Mouse (Mus musculus) forebrain, embryonic 16.5 days (tissue): ENCODE measurements at regions not wholly inside any gene's neighbourhood (a gene's known extent, or its start where the extent isn't known, plus 50 kb on each side); places are given as distances from the start of the nearest gene placed in this dataset.

Experiments
- ATAC-seq: fragments of 200-750 bp; cut with Nextera tagmentation; 2 replicates; pipeline ENCODE4 v1.8.0; 2017; ENCODE audit warnings: mild to moderate bottlenecking, moderate library complexity
- H3K27ac ChIP-seq: fragments of 300-500 bp; sonication (generic); 2 replicates; pipeline ENCODE4 v1.5.1; 2014; ENCODE audit warnings: low read length, control low read depth
- H3K27me3 ChIP-seq: fragments of 300-500 bp; sonication (generic); replicated peaks from 2 replicates; pipeline ENCODE4 v1.6.1; 2014; ENCODE audit warnings: low read length; ENCODE audit not compliant: control insufficient read depth, insufficient read depth
- H3K36me3 ChIP-seq: fragments of 300-500 bp; sonication (generic); 2 replicates; pipeline ENCODE4 v1.6.1; 2014; ENCODE audit not compliant: control insufficient read depth, insufficient read depth
- H3K4me1 ChIP-seq: fragments of 300-500 bp; sonication (generic); replicated peaks from 2 replicates; pipeline ENCODE4 v1.6.1; 2014; ENCODE audit warnings: low read length; ENCODE audit not compliant: control insufficient read depth, insufficient read depth
- H3K4me2 ChIP-seq: fragments of 300-500 bp; sonication (generic); 2 replicates; pipeline ENCODE4 v1.6.1; 2014; ENCODE audit warnings: mild to moderate bottlenecking, low read length, control low read depth
- H3K4me3 ChIP-seq: fragments of 300-500 bp; sonication (generic); replicated peaks from 2 replicates; pipeline ENCODE4 v1.5.1; 2014; ENCODE audit warnings: mild to moderate bottlenecking, low read length, control low read depth
- H3K9ac ChIP-seq: fragments of 300-500 bp; sonication (generic); replicated peaks from 2 replicates; pipeline ENCODE4 v1.6.1; 2014; ENCODE audit warnings: low read depth, low read length, control low read depth
- H3K9me3 ChIP-seq: fragments of 300-500 bp; sonication (generic); 2 replicates; pipeline ENCODE4 v1.6.1; 2016; ENCODE audit warnings: low read length; ENCODE audit not compliant: control insufficient read depth
- WGBS: fragments of 180-500 bp; shearing (Covaris S2); extraction: QIAGEN DNeasy Blood & Tissue Kit; methylation state at CpG from one replicate; pipeline ENCODE4 v1.1.7; 2014; 5-methylcytosine and 5-hydroxymethylcytosine counted together

DNA sequence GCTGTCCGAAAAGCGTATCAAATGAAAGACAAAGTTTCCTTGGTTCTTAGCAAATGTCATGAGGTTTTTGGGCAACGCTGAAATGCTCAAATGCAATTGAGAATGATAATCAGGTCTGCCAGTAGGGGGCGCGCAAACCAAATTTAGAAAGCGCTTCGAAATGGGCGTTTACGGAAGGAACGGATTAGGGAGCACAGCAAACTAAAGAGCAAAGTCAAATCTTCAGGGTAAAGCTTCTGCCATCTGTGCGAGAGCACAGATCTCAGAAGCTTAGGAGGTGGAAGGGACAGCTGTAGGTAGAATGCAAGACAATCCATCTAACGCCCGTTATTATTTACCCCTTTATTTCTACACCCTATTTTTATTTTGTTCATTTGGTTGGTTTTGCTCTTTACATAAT, 242.7 kb upstream of the Jmjd1c start:
- H3K4me2 ChIP-seq, result peak overlapping the region; percentile 45
- no peaks in the 10 kb centered on the region for H3K4me1 ChIP-seq
- H3K9ac ChIP-seq, result 0 out of 2 replicates have a peak overlapping the region, but pooled peaks have one; percentile 25
- H3K27ac ChIP-seq, result no peak overlapping the region
- no peaks in the 10 kb centered on the region for H3K27me3 ChIP-seq
- ATAC-seq, result peak; percentile 63
- no peak overlapping the region for H3K4me3 ChIP-seq
- 10% methylated on average over 13 of the region's 13 CpGs for WGBS
- no peaks in the 10 kb centered on the region for H3K9me3 ChIP-seq
- H3K36me3 ChIP-seq, result no peaks in the 10 kb centered on the region

GRCm38 (mm10) chr10:66854895-66855294, 241.0 kb upstream of the Jmjd1c start:
- no peak overlapping the region for H3K4me2 ChIP-seq
- H3K9ac ChIP-seq, result no peak overlapping the region
- H3K4me3 ChIP-seq, result no peak overlapping the region
- ATAC-seq, result no peak
- H3K27ac ChIP-seq, result no peak overlapping the region
- 84% methylated on average over 9 of the region's 9 CpGs for WGBS
- no peaks in the 10 kb centered on the region for H3K27me3 ChIP-seq
- H3K4me1 ChIP-seq, result no peaks in the 10 kb centered on the region
- H3K9me3 ChIP-seq, result no peaks in the 10 kb centered on the region
- no peaks in the 10 kb centered on the region for H3K36me3 ChIP-seq

GRCm38 (mm10) chr10:66857330-66857729, 238.6 kb upstream of the Jmjd1c start:
- ATAC-seq, result no peak

GRCm38 (mm10) chr10:66861421-66861820, 234.5 kb upstream of the Jmjd1c start:
- no peak for ATAC-seq
- H3K27me3 ChIP-seq, result no peaks in the 10 kb centered on the region
- H3K4me3 ChIP-seq, result no peak overlapping the region

More at GRCm38 (mm10) chr10:66857330-66857729, 238.6 kb upstream of the Jmjd1c start:
- Histone ChIP-seq H3K36me3 (no peaks in the 10 kb centered on the region), H3K4me2 (no peak overlapping the region), H3K9me3 (no peaks in the 10 kb centered on the region), H3K27ac (no peak overlapping the region), H3K27me3 (no peaks in the 10 kb centered on the region), H3K4me3 (no peak overlapping the region), H3K4me1 (no peaks in the 10 kb centered on the region), H3K9ac (no peak overlapping the region)
- WGBS, result 89% methylated on average over 7 of the region's 7 CpGs

DNA sequence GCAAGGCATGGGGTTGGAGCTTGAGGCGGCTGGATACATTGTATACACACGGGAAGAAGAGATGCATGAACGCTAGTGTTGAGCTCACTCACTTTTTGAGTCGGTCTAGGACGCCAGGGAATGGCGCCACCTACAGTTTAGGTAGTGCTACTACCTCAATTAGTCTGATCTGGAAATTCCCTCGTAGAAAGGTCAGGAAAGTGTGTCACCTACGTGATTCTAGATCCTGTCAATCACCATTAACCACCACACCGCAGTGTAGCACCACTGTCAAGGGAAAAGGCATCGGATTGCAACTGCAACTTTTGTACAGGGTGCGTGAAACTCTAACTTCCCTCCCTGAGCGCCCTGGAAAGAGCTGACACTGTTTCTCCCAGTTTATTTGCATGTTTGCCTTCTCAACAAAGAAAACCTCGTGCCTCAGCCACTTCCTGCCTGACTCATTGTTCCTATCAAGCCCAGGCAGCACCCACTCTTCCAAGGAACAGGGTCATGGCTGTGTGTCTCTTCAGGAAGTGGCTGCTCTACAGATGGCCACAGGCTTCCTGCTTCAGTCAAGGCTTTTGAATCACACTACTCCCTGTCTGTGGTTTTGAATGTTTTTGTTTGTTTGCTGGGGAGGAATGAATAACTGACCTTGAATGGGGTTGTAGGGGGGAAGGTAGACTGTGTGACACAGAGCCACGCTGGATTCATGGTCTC, 231.6 kb upstream of the Jmjd1c start:
- Histone ChIP-seq H3K4me2 (no peak overlapping the region), H3K4me1 (no peaks in the 10 kb centered on the region), H3K27me3 (no peaks in the 10 kb centered on the region), H3K27ac (no peak overlapping the region), H3K9me3 (no peaks in the 10 kb centered on the region), H3K4me3 (no peak overlapping the region), H3K36me3 (no peaks in the 10 kb centered on the region), H3K9ac (no peak overlapping the region)
- ATAC-seq, result no peak
- 66% methylated on average over 14 of the region's 14 CpGs for WGBS

More at GRCm38 (mm10) chr10:66861421-66861820, 234.5 kb upstream of the Jmjd1c start:
- Histone ChIP-seq H3K27ac (no peak overlapping the region), H3K36me3 (no peaks in the 10 kb centered on the region), H3K4me1 (no peaks in the 10 kb centered on the region), H3K9me3 (no peaks in the 10 kb centered on the region), H3K4me2 (no peak overlapping the region), H3K9ac (no peak overlapping the region)
- WGBS, result 41% methylated on average over 1 of the region's 1 CpGs

DNA sequence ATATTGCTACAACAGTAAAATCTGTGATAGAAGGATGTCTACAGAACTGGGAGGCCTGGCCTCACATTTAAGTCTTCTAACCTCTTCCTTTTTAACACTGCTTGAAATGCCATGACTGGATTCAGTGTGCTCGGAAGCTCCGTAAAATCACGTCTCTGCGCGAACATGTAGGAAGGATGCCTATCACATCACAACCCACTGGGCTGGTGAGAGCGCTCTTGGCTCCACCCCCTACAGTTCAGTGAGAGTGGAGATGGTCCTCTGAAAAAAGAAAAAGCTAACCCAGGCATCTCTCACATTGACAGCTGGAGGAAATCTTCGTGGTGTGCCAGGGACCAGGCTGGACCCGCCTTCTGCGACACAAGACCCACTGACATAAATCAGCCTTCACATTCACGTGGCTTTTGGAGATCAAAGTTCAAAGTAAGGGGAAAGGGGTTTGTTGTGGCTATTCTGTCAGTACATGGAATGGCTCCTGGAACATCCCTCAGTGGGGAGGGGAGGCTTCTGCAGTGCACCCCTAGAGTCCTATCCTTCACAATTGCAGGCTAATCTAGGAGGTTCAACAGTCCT, 230.8 kb upstream of the Jmjd1c start:
- H3K27me3 ChIP-seq, result no peaks in the 10 kb centered on the region
- H3K27ac ChIP-seq, result no peak overlapping the region
- H3K4me2 ChIP-seq, result no peak overlapping the region
- H3K9ac ChIP-seq, result no peak overlapping the region
- no peaks in the 10 kb centered on the region for H3K36me3 ChIP-seq
- no peaks in the 10 kb centered on the region for H3K4me1 ChIP-seq
- ATAC-seq, result no peak
- WGBS, result 86% methylated on average over 10 of the region's 10 CpGs
- H3K9me3 ChIP-seq, result no peaks in the 10 kb centered on the region
- no peak overlapping the region for H3K4me3 ChIP-seq

GRCm38 (mm10) chr10:66871133-66871664, 224.7 kb upstream of the Jmjd1c start:
- no peak overlapping the region for H3K9ac ChIP-seq
- H3K27ac ChIP-seq, result no peak overlapping the region
- ATAC-seq, result no peak

DNA sequence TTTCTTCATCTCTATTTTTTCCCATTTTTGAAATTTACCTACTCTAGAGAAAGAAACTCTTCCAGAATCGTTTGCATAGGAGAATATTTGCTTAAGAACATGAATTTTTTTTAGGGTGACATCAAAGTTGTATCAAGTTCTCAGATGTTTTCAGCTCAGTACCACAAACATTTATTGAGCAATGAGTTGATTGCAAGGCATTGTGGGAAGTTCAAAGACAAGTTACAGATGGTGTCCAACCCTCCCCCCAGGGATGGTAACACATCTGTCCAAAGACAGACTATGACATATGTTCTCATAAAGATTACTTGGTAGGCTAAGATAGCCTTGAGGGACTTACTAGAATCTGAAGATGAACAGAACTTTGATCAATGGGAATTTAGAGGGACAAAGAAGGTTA, 224.3 kb upstream of the Jmjd1c start:
- Histone ChIP-seq H3K4me1 (no peaks in the 10 kb centered on the region), H3K9ac (no peak overlapping the region), H3K27me3 (no peaks in the 10 kb centered on the region), H3K9me3 (no peaks in the 10 kb centered on the region), H3K4me2 (no peak overlapping the region), H3K4me3 (no peak overlapping the region), H3K27ac (no peak overlapping the region), H3K36me3 (no peaks in the 10 kb centered on the region)
- 75% methylated on average over 1 of the region's 1 CpGs for WGBS
- no peak for ATAC-seq

More at GRCm38 (mm10) chr10:66871133-66871664, 224.7 kb upstream of the Jmjd1c start:
- H3K36me3 ChIP-seq, result no peaks in the 10 kb centered on the region
- H3K27me3 ChIP-seq, result no peaks in the 10 kb centered on the region
- no peak overlapping the region for H3K4me2 ChIP-seq
- H3K9me3 ChIP-seq, result no peaks in the 10 kb centered on the region
- no peaks in the 10 kb centered on the region for H3K4me1 ChIP-seq
- H3K4me3 ChIP-seq, result no peak overlapping the region
- 79% methylated on average over 4 of the region's 4 CpGs for WGBS

DNA sequence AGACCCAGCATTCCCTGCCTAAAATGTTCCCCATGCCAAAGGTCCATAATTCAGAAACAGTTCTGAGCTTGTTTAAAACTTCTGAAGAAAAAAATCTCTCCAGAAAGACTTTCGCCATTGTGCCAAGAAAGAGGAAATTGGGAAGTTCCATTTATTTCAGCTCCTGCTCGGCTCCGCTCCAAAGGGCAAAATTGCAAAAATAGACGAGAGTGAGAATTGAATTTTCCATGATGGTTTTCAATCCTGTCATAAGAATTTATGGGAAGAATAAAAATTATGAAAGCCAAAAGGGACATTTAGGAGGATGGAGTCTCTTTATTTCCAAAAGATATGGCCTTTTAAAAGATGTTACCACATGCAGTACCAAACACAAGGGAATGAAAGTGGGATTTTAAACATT, 222.5 kb upstream of the Jmjd1c start:
- H3K9ac ChIP-seq, result no peak overlapping the region
- H3K36me3 ChIP-seq, result no peaks in the 10 kb centered on the region
- no peak overlapping the region for H3K4me3 ChIP-seq
- H3K4me2 ChIP-seq, result no peak overlapping the region
- ATAC-seq, result no peak
- H3K9me3 ChIP-seq, result no peaks in the 10 kb centered on the region
- 94% methylated on average over 4 of the region's 4 CpGs for WGBS
- no peaks in the 10 kb centered on the region for H3K27me3 ChIP-seq
- no peak overlapping the region for H3K27ac ChIP-seq
- H3K4me1 ChIP-seq, result no peaks in the 10 kb centered on the region
